Comparison of ENCODE assay signal across 11 mouse cellular contexts in the genomic region with DNA sequence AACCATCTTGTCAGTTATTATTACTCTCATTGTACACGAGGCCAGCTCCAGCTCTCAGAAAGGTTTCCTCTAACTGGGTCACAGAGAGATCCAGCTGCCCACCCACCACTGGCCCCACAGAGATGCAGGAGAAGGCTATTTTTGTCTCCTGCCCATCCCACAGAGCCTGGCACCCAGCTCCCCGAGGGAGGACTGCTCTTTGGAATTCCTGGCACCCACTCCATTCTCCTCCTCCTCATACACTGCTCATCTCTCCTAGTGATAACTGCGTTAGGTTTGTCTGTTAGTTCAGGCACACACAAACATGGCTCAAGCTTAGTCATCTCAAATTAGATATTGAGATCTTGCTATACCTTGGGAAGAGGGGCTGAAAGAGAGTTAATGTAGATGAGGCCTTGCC.
A peak's percentile ranks its signal among the peaks of the same experiment; 100 is the strongest.
DNase-seq lines count a peak whose midpoint lies in the region; ATAC-seq lines count a peak whose summit lies in the region.
"Had no signal": no experiment of that assay in that cellular context is flagged by ENCODE, and none has a peak within 500 bp of the region (broad histone marks: within the 10 kb centered on the region; RNA-seq: fewer than 3 reads in every experiment).

No protein-coding gene starts in this region.

- peak; percentile 0 to 4 for DNase-seq in kidney, postnatal 36 days
- no peak for DNase-seq in kidney, adult 9 months
- peak; percentile 67 to 81 for DNase-seq in layer of hippocampus, adult 18-20 months (ENCODE audit: low spot score in 2 of 2)
- DNase-seq in ovary, postnatal 36 days (ENCODE audit: low spot score): peak; percentile 34
- DNase-seq in adipocyte (ENCODE audit: low spot score): no peak
- DNase-seq in gastrocnemius, postnatal 14 days: no peak
- DNase-seq in gastrocnemius, adult 18-20 months (ENCODE audit: low spot score): no peak
- DNase-seq: cerebellum, postnatal 25 days; lung, postnatal 10 days had no signal

- intact Hi-C loops in gastrocnemius, postnatal 14 days (cut with DNase I; ENCODE audit: low total_unique reads): no loop called here

- peak; percentile 91 for ATAC-seq in frontal cortex, adult (ENCODE audit: low TSS enrichment)
- ATAC-seq: forebrain, embryonic 14.5 days had no signal

Comparison
In these comparisons a context has a peak if more than half of its experiments do, and no peak if none do; other contexts are left out.
1. DNase-seq: peak in kidney, postnatal 36 days (2 of 2), layer of hippocampus, adult 18-20 months (2 of 2) and ovary, postnatal 36 days (single experiment); none in kidney, adult 9 months (single experiment), adipocyte (single experiment), gastrocnemius, postnatal 14 days (single experiment) and gastrocnemius, adult 18-20 months (single experiment).